ENCODE assay signal across 24 mouse cellular contexts in genomic region chrX:166183094-166183493, GRCm38 (mm10). TPM values are rescaled to one million over a fixed set of nuclear protein-coding genes. Genes with fewer than 3 reads are reported as not detected.
DNase-seq lines count a peak whose midpoint lies in the region; ATAC-seq and TF ChIP-seq lines count a peak whose summit lies in the region.
"Had no signal": no experiment of that assay in that cellular context is flagged by ENCODE, and none has a peak within 500 bp of the region (broad histone marks: within the 10 kb centered on the region; RNA-seq: fewer than 3 reads in every experiment).

No protein-coding gene starts in this region.

- H3K4me3 ChIP-seq in MEL (ENCODE audit: control insufficient read depth in 1 of 2, insufficient read depth in 1 of 2, low read depth in 2 of 2, low read length in 2 of 2) = no peak overlapping the region
- no peak overlapping the region for H3K4me3 ChIP-seq in cerebellum, adult 2 months (replicated peaks; ENCODE audit: insufficient read depth, low read depth, low read length)

- peak; percentile 52; the same call in 1 of the 2 replicates for ATAC-seq in granulocyte monocyte progenitor cell, adult 5-6 weeks (replicated peaks; ENCODE audit: poor library complexity, severe bottlenecking)
- ATAC-seq in megakaryocyte progenitor cell, adult 5-6 weeks (replicated peaks; ENCODE audit: poor library complexity) = peak; percentile 42
- ATAC-seq: activated CD4-positive, CD25-positive, alpha-beta regulatory T cell, adult 4 months; CD4-positive, CD25-positive, alpha-beta regulatory T cell, adult 4 months; Patski had no signal

- H3K79me2 ChIP-seq in MEL (ENCODE audit: control insufficient read depth, insufficient read depth, low read length, poor library complexity) = no peaks in the 10 kb centered on the region

- TF ChIP-seq CTCF in MEL (IDR thresholded peaks at IDR 0.05 in 2 of 3, conservative IDR thresholded peaks at IDR 0.05 in 1 of 3; ENCODE audit: control insufficient read depth in 1 of 3, insufficient read depth in 1 of 3, low read depth in 2 of 3, low read length in 3 of 3, poor library complexity in 1 of 3, severe bottlenecking in 1 of 3) = no peak
- TF ChIP-seq CTCF in cerebellum, adult 2 months (IDR thresholded peaks at IDR 0.05; ENCODE audit: borderline replicate concordance, insufficient read depth, low read depth, low read length) = no peak

- DNase-seq in MEL (ENCODE audit: low read depth, low spot score) (peak; percentile 38), adipocyte (ENCODE audit: low spot score) (no peak)
- DNase-seq in induced T-regulatory cell, adult 2 months (ENCODE audit: low read depth) = peak; percentile 13
- no peak for DNase-seq in gastrocnemius, adult 8-10 months (ENCODE audit: low spot score in 2 of 2)
- no peak for DNase-seq in cerebellum, adult 2 months
- DNase-seq in heart, adult 9 months (ENCODE audit: low spot score in 2 of 2) = no peak
- DNase-seq: adrenal gland, adult 2 months; adrenal gland, adult 8-10 months; adrenal gland, postnatal 10 days; adrenal gland, postnatal 14 days; adrenal gland, postnatal 25 days; adrenal gland, postnatal 36 days; B cell, adult 2 months; cerebellum, adult 11 months; cerebellum, adult 11-12 months; cerebellum, adult 18-20 months; cerebellum, adult 8-10 months had no signal

- H3K9me3 ChIP-seq in MEL (replicated peaks; ENCODE audit: insufficient read depth, low read length) = no peaks in the 10 kb centered on the region
- H3K9me3 ChIP-seq: G1E had no signal

- H3K4me1 ChIP-seq in MEL (ENCODE audit: control insufficient read depth in 1 of 2, insufficient read depth in 2 of 2, low read length in 2 of 2) = peaks cover 5 to 9% of the 10 kb centered on the region in 2 experiments; a peak in 3 of 4 replicates
- H3K4me1 ChIP-seq in cerebellum, adult 2 months (ENCODE audit: control insufficient read depth, insufficient read depth, low read length) = no peaks in the 10 kb centered on the region

- WGBS in cerebellum, adult 2 months = 88% methylated on average over 3 of the region's 3 CpGs

- no peak overlapping the region for H3K9ac ChIP-seq in MEL (ENCODE audit: control insufficient read depth, low read depth, low read length, poor library complexity, severe bottlenecking)

- no peak for TF ChIP-seq RAD21 in MEL (IDR thresholded peaks at IDR 0.05; ENCODE audit: low read depth, low read length)

- peaks cover 2 to 11% of the 10 kb centered on the region in 2 experiments for H3K36me3 ChIP-seq in MEL (ENCODE audit: control insufficient read depth in 1 of 2, insufficient read depth in 2 of 2, low read length in 2 of 2)

- TF ChIP-seq EP300 in MEL (IDR thresholded peaks at IDR 0.05; ENCODE audit: low read depth in 1 of 2, low read length in 2 of 2) = peak; percentile 55 to 63

- H3K27ac ChIP-seq in MEL (ENCODE audit: control insufficient read depth, low read depth, low read length) = peak overlapping the region; percentile 28
- H3K27ac ChIP-seq in cerebellum, adult 2 months (ENCODE audit: insufficient read depth, low read length) = no peak overlapping the region

- TF ChIP-seq POLR2A in MEL (IDR thresholded peaks at IDR 0.05; ENCODE audit: control insufficient read depth in 1 of 2, insufficient read depth in 1 of 2, low read depth in 1 of 2, low read length in 2 of 2, poor library complexity in 1 of 2) = no peak
- no peak for TF ChIP-seq POLR2A in cerebellum, adult 2 months (IDR thresholded peaks at IDR 0.05; ENCODE audit: borderline replicate concordance, insufficient read depth, low read length)

- no peaks in the 10 kb centered on the region for H3K27me3 ChIP-seq in MEL (ENCODE audit: control insufficient read depth in 1 of 2, insufficient read depth in 2 of 2, low read length in 2 of 2)
- no peaks in the 10 kb centered on the region for H3K27me3 ChIP-seq in cerebellum, adult 2 months (ENCODE audit: control insufficient read depth, insufficient read depth, low read length)
- H3K27me3 ChIP-seq: CH12.LX, Patski had no signal

TF ChIP-seq in MEL, 35 proteins besides CTCF, POLR2A, EP300 and RAD21:
- TF ChIP-seq GATA1 (IDR thresholded peaks at IDR 0.05; ENCODE audit: low read depth, low read length) (0 out of 2 replicates have a peak, but pooled peaks have one; percentile 38), ZMIZ1 (IDR thresholded peaks at IDR 0.05; ENCODE audit: low read depth, low read length) (no peak), ETS1 (IDR thresholded peaks at IDR 0.05; ENCODE audit: low read depth, low read length) (peak; percentile 45; the same call in 1 of the 2 replicates), RCOR1 (IDR thresholded peaks at IDR 0.05; ENCODE audit: low read depth, low read length) (peak; percentile 69)

RNA-seq across cellular contexts. Expression of gene Gemin8, which starts 12.8 kb away (rescaled TPM):
- total RNA-seq in MEL (2012; rRNA removed) = 13.2 and 15.1 TPM in 2 replicates
- polyA plus RNA-seq in MEL (2012; ENCODE audit: insufficient read depth in 1 of 2, insufficient read length in 2 of 2, low read depth in 1 of 2, low replicate concordance in 2 of 2, missing spikeins in 1 of 2) = 10 to 100 TPM in 1 of 2 experiments, not detected in 1; 35.8 TPM
- total RNA-seq in granulocyte monocyte progenitor cell, adult 5-6 weeks (2014; fragmentation: Nextera tagmentation) = 15.9 and 21.1 TPM in 2 replicates
- total RNA-seq in granulocyte monocyte progenitor cell, adult 5-6 weeks (2017) = 7.4 and 8.1 TPM in 2 replicates
- total RNA-seq in megakaryocyte progenitor cell, adult 5-6 weeks (2015) = 18.8 and 20.0 TPM in 2 replicates
- total RNA-seq in megakaryocyte progenitor cell, adult 5-6 weeks (2017) = 10.4 and 11.9 TPM in 2 replicates
- total RNA-seq in gastrocnemius, adult 8-10 months (2022) = 1 to 10 TPM; 1.2 to 2.0 (median 1.4) TPM
- 10.6 and 11.8 TPM in 2 replicates for polyA plus RNA-seq in cerebellum, adult 2 months (2012; rRNA removed)

RNA-seq across cellular contexts. Expression of gene Gpm6b, which starts 55.6 kb away (rescaled TPM):
- 2.9 and 4.9 TPM in 2 replicates for total RNA-seq in MEL (2012; rRNA removed)
- 10 to 100 TPM in 1 of 2 experiments, not detected in 1; 13.2 TPM for polyA plus RNA-seq in MEL (2012; ENCODE audit: insufficient read depth in 1 of 2, insufficient read length in 2 of 2, low read depth in 1 of 2, low replicate concordance in 2 of 2, missing spikeins in 1 of 2)
- total RNA-seq in granulocyte monocyte progenitor cell, adult 5-6 weeks (2014; fragmentation: Nextera tagmentation) = 0.45 TPM in 1 of 2 replicates, not detected in the other
- 0.39 TPM in 1 of 2 replicates, not detected in the other for total RNA-seq in granulocyte monocyte progenitor cell, adult 5-6 weeks (2017)
- 0.10 and 0.25 TPM in 2 replicates for total RNA-seq in megakaryocyte progenitor cell, adult 5-6 weeks (2015)
- total RNA-seq in megakaryocyte progenitor cell, adult 5-6 weeks (2017) = 0.20 TPM in 1 of 2 replicates, not detected in the other
- total RNA-seq in gastrocnemius, adult 8-10 months (2022) = 1 to 10 TPM; 1.6 to 5.0 (median 3.2) TPM
- polyA plus RNA-seq in cerebellum, adult 2 months (2012; rRNA removed) = 495 and 538 TPM in 2 replicates
- polyA plus RNA-seq: G1E had no signal

Comparison
In these comparisons a context has a peak if more than half of its experiments do, and no peak if none do; other contexts are left out.
1. DNase-seq: peak in MEL (single experiment) and induced T-regulatory cell, adult 2 months (single experiment); none in gastrocnemius, adult 8-10 months (0 of 2), adipocyte (single experiment), cerebellum, adult 2 months (0 of 2) and heart, adult 9 months (0 of 2).